Mouse (Mus musculus): Measurements from ENCODE around the gene Rxfp4. TPM values are rescaled to one million over a fixed set of nuclear protein-coding genes. Genes with fewer than 3 reads are reported as not detected.
"Not testable (repeated sequence)": the region's sequence is repeated elsewhere in the genome, so short reads cannot be mapped to it uniquely, and the experiment has no call there.

Rxfp4 gene
- polyA plus RNA-seq, 2 experiments from 2014 or later: 0.26 TPM; not detected in 1

DNA sequence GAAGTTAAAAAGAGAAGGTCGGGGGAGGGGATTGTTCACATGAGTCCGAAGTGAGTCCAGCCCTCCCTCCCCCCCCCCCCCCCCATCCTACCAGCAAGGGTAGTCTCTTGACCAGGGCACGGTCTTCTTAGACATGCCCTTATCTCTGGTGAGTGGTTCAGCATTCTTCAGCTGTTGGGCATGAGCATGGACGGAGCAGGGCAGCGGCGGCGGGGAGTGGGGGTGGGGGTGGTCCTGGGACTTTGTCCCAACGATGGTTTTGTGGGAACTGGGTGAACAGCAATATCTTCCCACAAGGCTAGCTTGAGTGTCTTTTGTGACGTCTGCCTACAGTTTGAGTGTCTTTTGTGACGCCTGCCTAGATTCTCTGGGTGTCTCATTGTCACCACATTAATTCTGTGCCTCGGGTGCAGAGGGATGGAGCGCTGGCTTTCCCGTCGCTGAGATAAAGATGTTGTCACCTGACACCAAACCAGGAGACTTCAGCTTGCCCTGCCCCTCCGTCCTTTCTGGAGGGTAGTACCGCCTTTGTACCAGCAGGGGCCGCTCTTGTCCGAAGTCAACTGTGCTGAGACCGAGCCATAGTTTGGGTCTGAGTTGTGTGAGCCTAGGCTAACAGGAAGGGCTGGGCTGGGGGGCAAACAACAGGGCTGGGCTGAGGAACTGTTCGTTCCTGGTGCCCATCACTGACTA lies 45.7 kb downstream of the Rxfp4 start:
- ATAC-seq: peak; percentile 96

DNA sequence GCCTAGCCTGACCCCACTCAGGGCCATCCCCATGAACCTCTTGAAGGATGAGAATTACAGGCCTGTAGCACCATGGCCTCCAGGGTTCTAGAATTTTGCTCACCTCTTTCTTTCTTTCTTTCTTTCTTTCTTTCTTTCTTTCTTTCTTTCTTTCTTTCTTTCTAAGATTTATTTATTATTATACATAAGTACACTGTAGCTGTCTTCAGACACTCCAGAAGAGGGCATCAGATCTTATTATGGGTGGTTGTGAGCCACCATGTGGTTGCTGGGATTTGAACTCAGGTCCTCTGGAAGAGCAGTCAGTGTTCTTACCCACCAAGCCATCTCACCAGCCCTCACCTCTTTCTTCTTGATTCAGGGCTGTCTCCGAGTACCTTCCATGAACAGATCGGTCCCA lies 47.3 kb downstream of the Rxfp4 start, which contains the start of gene Arhgef2:
TSS of gene Arhgef2 (plus strand) at position 301 of the 400 bp plus-strand sequence.
- not testable (repeated sequence) for ATAC-seq

DNA sequence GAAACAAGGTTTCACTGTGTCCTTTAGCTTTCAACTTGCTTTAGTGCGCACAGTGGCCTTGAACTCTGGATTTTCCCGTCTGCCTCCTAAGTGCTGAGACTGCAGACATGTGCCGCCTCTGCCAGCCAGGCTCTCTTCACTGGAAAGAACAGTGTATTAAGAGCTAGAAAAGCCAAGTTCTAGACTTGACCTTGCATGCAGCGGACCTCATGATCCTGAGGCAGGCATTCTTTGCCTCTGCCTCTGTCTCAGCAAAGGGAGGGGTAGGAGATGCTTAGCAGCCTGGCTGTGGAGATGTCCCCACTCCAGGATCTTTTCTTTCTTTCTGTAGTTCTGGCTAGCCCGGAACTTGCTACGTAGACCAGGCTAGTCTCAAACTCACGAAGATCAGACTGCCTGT lies 48.1 kb downstream of the Rxfp4 start:
- no peak for ATAC-seq

DNA sequence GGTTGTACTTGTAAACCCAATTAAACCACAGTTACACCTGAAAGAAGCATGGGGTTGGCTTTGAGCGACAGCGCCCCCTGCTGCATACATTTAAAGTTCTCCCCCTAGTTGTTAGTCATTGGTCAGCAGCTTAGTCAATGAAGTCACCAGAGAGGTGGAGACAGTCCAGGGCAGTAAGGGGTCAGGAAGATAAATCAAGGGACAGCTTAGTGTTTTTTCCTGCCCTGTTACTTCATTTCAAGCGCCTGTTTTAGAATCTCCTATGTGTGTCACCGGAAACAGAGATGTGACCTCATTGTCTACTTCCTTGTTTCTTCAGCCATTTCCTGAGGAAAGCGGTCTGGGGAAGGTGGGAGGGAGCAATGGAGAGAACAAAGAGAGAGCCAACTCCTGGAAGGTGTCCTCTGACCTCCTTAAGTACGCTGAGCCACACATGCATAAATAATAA lies 49.2 kb downstream of the Rxfp4 start:
- ATAC-seq: peak; percentile 57

DNA sequence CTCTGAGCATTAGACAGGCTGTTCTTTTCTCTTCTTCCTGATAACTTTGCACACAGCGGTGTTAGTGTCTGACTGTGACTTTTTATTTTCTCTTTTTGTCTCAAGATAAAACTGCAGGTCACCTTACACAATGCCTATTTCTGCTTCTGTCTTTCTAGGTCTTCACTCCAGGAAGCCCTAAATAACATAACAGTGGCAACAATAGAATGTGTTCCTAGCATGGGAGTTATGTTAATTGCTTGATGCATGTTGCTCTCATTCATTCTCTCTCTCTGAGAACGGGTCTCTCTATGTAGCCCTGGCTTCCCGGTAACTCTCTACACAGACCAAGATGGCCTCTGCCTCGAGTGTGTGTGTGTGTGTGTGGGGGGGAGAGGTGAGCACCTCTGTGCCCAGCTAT lies 50.5 kb downstream of the Rxfp4 start:
- ATAC-seq: no peak

Other genes starting within 250 kb of the Rxfp4 start
- gene Pmf1, start 242.8 kb downstream of the Rxfp4 start, polyA plus RNA-seq (2017; shearing (Covaris generic)): 10 to 100 TPM; 37.2 to 52.9 TPM
- 10 to 100 TPM; 17.5 to 18.5 TPM for gene Slc25a44, start 228.0 kb downstream of the Rxfp4 start, polyA plus RNA-seq (2017; shearing (Covaris generic))
- 10 to 100 TPM; 17.6 to 32.8 TPM for gene Sema4a, start 192.0 kb downstream of the Rxfp4 start, polyA plus RNA-seq (2017; shearing (Covaris generic))
- gene Lmna, start 143.2 kb downstream of the Rxfp4 start, polyA plus RNA-seq (2017; shearing (Covaris generic)): 1 to 10 TPM; 5.0 to 5.1 TPM
- gene Mex3a, start 120.7 kb downstream of the Rxfp4 start, polyA plus RNA-seq (2017; shearing (Covaris generic)): 1 to 10 TPM in 1 of 2 experiments, under 1 TPM in 1; 0.60 to 1.5 TPM
- gene Rab25, start 104.8 kb downstream of the Rxfp4 start, polyA plus RNA-seq (2017; shearing (Covaris generic)): not detected
- 100 to 1,000 TPM; 197 to 234 TPM for gene Lamtor2, start 100.1 kb downstream of the Rxfp4 start, polyA plus RNA-seq (2017; shearing (Covaris generic))
- gene Ubqln4, start 99.4 kb downstream of the Rxfp4 start, polyA plus RNA-seq (2017; shearing (Covaris generic)): 10 to 100 TPM; 11.9 to 12.0 TPM
- gene Ssr2, start 77.3 kb downstream of the Rxfp4 start, polyA plus RNA-seq (2017; shearing (Covaris generic)): 100 to 1,000 TPM; 160 to 161 TPM
- gene Arhgef2, start 47.2 kb downstream of the Rxfp4 start, polyA plus RNA-seq (2017; shearing (Covaris generic)): 10 to 100 TPM; 36.5 to 48.6 TPM
- 10 to 100 TPM; 49.8 to 50.2 TPM for gene Khdc4, start 32.7 kb upstream of the Rxfp4 start, polyA plus RNA-seq (2017; shearing (Covaris generic))
- gene Rit1, start 63.7 kb upstream of the Rxfp4 start, polyA plus RNA-seq (2017; shearing (Covaris generic)): 10 to 100 TPM; 28.1 to 36.1 TPM
- 100 to 1,000 TPM in 1 of 2 experiments, 10 to 100 TPM in 1; 82.0 to 119 TPM for gene Syt11, start 122.0 kb upstream of the Rxfp4 start, polyA plus RNA-seq (2017; shearing (Covaris generic))
- gene Gon4l, start 182.1 kb upstream of the Rxfp4 start, polyA plus RNA-seq (2017; shearing (Covaris generic)): 10 to 100 TPM; 17.0 to 19.3 TPM